Mouse (Mus musculus) kidney, adult 11 months (tissue): ENCODE results near the gene Epha7.

Experiments
- DNase-seq: peaks from one replicate; pipeline ENCODE4 v3.0.0; 2022

Gene Epha7

GRCm38 (mm10) chr4:28812691-28813289 is at the start of gene Epha7:
Epha7 (plus strand) TSS chr4:28813131.
- DNase-seq = peak; percentile 95

- no peak for DNase-seq
Measured at GRCm38 (mm10) chr4:28783961-28784360, 29.0 kb upstream of the Epha7 start.

DNA sequence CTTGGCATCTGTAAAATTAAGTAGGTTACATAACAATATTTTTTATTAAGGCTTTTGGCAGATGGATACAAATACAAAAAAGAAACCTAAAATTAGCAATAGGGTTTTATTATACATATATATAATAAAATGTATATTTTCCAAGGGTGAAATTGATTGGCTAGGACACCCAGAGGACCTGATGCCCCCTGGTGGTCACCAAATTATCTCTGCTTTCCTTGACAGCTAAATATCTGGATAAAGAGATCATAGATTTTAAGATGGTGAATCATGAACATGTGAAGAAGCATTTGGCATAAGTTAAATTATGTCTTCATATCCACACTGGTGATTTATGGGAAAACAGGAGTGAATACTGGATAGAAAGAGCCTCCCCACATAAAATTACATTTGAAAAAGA is 4.1 kb upstream of the Epha7 start:
- DNase-seq = no peak

DNA sequence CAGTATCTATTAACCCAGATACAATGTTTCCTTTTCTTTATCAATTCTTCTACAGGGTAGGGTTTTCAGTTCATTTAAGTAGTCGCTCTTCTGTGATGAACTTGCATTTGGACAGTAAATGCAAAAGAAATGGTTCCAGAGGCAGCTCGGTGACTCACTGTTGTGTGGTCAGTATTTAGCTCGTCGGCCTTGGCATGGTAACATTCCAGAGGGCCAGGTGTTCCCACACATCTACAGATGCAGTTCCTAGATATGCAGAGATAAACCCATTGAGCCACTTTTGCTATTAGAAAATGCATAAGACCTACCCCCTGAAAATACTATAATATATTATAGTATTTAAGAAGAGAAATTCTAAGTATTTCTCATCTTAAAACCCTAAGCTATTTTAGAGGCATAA is 3.2 kb upstream of the Epha7 start:
- no peak for DNase-seq

GRCm38 (mm10) chr4:28813551-28814475 is 882 bp downstream of the Epha7 start:
- peak; percentile 4 for DNase-seq

DNA sequence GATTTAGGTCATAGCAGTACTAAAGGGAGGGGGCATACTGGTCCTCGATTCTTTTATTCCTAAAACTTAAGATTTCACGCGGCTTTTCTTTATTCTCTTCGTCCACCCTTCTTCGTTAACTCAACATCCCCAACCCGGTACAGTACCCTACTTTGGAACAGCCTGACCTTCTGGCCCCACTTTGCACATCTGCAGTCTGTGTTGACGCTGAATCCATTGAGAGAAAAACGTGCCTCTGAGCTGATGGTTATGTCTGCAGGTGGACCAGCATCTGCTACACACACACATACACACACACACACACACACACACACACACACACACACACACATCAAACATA is 1.5 kb downstream of the Epha7 start:
- DNase-seq = peak; percentile 1

DNA sequence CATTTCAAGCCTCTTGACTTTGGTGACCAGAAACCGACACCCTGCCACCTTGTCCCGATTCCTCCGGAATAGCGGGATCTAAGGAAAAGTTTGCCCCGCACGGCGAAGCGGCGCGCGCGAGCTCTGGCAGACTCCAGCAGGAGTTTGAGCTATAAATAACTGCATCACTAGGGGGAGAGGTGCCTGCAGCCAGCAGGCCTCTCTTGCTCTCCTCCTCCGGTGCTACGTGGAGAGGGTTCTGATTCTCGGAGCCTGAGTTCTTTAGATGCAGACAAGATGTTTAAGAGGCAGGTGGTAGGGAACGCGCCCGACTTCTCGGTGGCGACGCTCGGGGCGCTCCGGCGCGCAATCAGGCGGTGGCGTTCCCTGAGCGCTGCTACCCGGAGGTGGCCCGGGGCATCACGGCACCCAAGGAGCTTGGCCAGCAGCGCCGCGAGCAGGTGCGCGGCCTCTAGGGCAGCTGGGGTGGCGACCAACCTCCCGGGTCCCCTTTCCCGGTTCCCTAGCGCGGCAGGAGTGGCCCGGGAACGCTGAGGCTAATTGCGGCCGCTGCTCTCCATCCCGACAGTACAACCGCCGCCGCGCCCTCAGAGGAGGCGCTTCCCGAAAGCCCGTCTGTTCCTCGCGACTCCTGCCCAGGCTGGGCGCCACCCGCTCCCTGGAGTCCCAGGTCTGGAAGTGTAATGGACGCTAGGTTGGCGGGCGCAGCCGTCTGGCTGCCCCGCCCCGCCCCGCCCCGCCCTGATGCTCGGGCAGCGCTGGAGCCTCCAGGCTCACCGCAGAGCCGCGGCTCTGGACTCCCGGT is 2.1 kb downstream of the Epha7 start:
- DNase-seq = peak; percentile 15

DNA sequence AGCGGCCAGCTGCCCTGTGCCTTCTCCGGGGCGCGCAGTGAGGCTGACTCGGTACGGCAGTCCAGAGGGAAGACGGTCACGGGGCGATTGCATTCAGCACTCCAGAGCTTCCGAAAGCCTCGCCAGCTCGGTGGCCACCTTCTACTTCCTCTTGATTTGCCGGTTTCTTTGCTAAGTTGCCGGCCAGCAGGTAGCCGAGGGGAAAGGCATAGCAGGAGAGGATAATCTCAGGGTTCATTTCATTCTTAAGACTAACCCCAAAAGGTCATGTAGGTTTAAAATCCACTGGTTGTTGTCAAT is 2.6 kb downstream of the Epha7 start:
- no peak for DNase-seq

DNA sequence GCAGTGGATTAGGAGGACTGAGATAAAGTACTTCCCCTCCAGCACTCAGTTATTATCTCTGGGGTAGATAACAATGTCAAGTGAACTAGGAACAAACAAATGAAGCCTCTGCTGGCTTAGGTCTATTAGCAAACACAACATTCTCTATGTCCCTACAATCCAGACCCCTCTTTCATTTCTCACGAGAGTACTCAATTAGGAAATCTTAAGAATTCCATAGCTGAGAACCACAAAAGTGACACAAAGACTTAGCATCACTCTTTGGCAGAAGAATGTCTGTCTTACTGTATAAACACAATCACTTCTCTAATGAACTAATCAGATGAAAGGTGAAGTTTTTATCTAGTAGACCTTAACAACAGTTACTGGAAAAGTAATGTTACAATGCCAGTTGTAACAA is 10.7 kb downstream of the Epha7 start:
- no peak for DNase-seq

GRCm38 (mm10) chr4:28824616-28825015 is 11.7 kb downstream of the Epha7 start:
- peak; percentile 2 for DNase-seq

DNA sequence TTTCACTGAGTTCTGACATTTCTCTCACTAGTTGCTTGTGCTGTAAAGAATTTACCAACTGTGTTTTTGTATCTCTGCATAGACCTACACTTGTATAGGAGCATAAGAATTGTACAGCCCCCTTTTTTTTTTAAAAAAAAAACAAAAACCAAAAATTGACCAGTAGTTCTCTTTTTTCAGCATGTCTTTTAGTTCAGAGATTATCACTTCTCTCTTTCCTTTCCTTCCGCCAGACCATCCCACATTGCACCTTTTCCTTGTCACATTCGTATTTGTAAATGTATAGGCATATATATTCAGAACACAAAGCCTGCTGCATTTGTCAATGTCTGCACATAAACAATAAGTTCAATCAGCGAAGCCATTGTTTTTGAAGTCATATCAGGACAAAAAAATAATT is 24.7 kb downstream of the Epha7 start:
- no peak for DNase-seq

- no peak for DNase-seq
Measured at GRCm38 (mm10) chr4:28846311-28846710, 33.4 kb downstream of the Epha7 start.

DNA sequence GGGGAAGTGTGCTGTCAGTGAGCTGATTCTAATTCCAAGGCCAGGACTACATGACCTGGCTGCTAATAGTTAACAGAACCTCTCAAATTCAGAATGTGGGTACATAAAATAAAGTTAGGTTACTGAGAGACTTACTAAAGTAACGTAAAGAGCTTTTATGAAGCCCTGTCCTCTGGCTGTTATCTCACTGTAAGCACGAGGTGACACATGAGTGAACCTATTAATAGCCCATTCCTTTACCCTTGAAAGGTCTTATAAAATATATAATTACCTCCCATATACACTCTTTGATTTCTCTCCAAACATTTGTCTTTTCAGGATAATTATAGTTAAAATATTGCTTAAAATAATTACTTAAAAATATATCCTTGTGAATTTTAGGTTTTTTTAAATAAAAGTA is 37.5 kb downstream of the Epha7 start:
- DNase-seq = no peak

GRCm38 (mm10) chr4:28862845-28863666 is 50.1 kb downstream of the Epha7 start:
- no peak for DNase-seq

DNA sequence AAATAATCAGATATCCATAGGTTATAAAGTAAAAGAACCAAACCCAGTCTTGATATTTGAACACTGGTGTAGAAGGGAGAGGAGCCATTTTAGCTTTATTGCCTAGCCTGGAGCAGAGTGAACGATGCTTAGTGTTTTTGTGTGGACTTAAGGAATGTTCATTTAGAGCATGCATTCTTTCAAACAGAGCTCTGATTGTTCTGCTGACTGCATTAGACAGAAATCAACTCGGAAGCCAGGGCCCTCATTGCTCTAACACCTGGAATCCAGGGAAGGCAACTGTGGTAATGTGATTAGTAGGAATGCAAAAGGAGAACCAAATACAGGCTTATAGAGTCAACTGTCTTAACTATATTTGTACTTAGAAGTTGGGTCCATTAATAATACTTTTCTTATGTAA is 53.5 kb downstream of the Epha7 start:
- no peak for DNase-seq

GRCm38 (mm10) chr4:28871615-28872014 is 58.7 kb downstream of the Epha7 start:
- no peak for DNase-seq

GRCm38 (mm10) chr4:28881271-28882044 is 68.5 kb downstream of the Epha7 start:
- DNase-seq = no peak

GRCm38 (mm10) chr4:28889630-28890029 is 76.7 kb downstream of the Epha7 start:
- no peak for DNase-seq

DNA sequence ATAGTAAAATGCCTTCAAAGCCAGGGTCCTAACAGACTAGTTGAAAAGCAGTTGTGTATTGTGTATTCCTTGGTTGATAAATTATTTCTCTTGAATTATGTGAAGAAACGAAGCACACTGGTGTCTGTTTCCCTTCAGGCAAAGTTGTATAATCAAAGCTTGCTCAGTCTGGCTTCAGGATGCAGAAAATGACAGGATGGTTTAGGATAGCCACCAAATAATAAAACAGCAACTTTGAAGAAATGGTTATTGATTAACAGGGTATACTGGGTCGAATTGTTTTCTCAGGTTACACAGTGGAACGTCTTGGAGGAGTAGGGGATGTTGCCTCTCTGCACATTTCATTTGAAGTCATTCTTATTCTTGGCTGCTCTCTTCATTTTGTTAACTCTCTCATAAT is 77.2 kb downstream of the Epha7 start:
- no peak for DNase-seq

- no peak for DNase-seq
Measured at GRCm38 (mm10) chr4:28895480-28895879, 82.5 kb downstream of the Epha7 start.

DNA sequence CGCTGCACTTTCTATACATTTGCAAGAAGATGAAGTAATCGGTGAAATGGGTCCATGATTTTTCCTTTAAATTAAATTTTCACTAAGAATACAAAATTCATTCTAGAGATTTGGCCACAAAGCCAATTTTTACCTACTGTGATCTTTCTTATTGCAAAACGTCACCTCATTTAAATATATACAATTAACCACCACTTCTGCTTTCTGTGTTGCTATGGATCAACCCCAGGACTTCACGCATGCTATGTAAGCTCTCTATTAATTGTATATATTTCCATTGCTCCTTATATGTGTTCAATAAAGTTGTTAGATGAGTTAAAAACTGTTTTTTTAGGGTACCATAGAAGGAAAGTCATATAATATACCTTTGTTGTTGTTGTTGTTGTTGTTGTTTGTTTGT is 86.4 kb downstream of the Epha7 start:
- DNase-seq = no peak

DNA sequence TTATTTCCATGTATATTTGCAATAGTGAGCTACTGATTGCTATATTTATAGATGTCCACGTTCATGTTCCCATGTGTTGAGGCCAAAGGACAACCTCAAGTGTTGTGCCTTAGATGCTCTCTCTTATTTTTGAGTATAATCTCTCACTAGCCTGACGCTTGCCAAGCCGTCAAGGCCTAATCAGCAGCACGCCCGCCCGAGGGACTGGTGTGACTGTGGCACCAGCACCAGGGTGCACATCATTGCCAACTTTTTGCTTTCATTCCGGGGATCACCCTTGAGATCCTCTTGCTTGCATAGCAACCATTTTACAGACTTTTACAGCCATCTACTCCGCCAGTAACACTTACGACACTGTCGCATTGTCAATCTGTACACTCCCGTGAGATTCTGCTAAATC is 86.9 kb downstream of the Epha7 start:
- DNase-seq = no peak
